Mouse (Mus musculus): Measurements from ENCODE around the gene Bicra.

DNA sequence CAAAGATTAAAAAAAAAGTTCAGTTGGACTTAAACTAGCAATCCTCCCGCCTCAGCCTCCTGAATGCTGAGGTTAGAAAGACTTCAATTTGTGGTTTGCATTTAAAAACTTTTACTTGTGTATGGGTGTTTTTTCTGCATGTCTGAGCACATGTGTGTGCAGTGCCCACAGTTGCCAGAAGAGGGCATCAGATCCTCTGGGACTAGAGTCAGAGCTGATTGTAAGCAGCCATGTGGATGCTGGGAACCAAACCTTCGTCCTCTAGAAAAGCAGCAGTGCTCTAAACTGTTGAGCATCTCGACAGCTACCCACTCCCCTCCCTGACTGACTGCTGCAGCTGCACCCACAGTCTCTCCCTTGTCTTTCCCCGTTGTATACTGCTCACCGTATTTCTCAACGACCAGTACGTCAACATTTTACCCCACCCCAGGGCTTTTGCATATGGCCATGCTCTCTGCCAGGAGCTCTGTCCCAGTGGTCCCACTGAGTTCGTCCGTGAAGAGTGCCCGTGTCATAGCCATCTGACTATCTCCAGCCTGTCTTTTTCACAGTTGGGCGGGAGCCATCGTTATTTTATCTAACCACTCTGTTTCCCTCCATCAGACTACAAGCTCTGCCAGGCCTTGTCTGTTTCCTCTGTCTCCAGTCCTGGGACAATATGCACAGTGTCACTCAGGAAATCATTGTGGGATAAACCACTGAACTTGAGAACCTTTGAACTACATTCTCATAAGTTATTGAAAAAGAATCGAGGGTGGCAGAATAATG is 94.2 kb downstream of the Bicra start:
- TF ChIP-seq CTCF (IDR thresholded peaks at IDR 0.05; ENCODE audit: insufficient read depth, low read length), result peak; percentile 57
- TF ChIP-seq POLR2A (IDR thresholded peaks at IDR 0.05; ENCODE audit: borderline replicate concordance, extremely low read depth, low read depth, low read length), result no peak

All from lung, adult 2 months (tissue).